Mouse (Mus musculus) E14TG2a.4 (cell line): ENCODE measurements at regions not wholly inside any gene's neighbourhood (a gene's known extent, or its start where the extent isn't known, plus 50 kb on each side); places are given as distances from the start of the nearest gene placed in this dataset.

ENCODE experiments used
- H3K27me3 ChIP-seq: 2 replicates; pipeline ENCODE4 v1.6.1; 2014; ENCODE audit warnings: low read length, control low read depth; ENCODE audit not compliant: insufficient read depth
- H3K36me3 ChIP-seq: 2 replicates; pipeline ENCODE4 v1.6.1; 2014; ENCODE audit warnings: low read length, control low read depth; ENCODE audit not compliant: insufficient read depth
- H3K4me1 ChIP-seq: replicated peaks from 2 replicates; pipeline ENCODE4 v1.6.1; 2014; ENCODE audit warnings: low read depth, low read length, control low read depth
- H3K4me3 ChIP-seq: replicated peaks from 2 replicates; pipeline ENCODE4 v1.5.1; 2014; ENCODE audit warnings: mild to moderate bottlenecking, low read length
- H3K9me3 ChIP-seq: 2 replicates; pipeline ENCODE4 v1.6.1; 2014; ENCODE audit warnings: low read length, control low read depth
- CTCF ChIP-seq: conservative IDR thresholded peaks from 2 replicates; pipeline ENCODE4 v1.5.1; 2014; ENCODE audit warnings: low read length
- NANOG ChIP-seq: IDR thresholded peaks from 2 replicates; pipeline ENCODE4 v1.6.1; 2014; ENCODE audit warnings: borderline replicate concordance, low read length, mixed read lengths
- POU5F1 ChIP-seq: IDR thresholded peaks from 2 replicates; pipeline ENCODE4 v1.6.1; 2014; ENCODE audit warnings: low read length, borderline replicate concordance

DNA sequence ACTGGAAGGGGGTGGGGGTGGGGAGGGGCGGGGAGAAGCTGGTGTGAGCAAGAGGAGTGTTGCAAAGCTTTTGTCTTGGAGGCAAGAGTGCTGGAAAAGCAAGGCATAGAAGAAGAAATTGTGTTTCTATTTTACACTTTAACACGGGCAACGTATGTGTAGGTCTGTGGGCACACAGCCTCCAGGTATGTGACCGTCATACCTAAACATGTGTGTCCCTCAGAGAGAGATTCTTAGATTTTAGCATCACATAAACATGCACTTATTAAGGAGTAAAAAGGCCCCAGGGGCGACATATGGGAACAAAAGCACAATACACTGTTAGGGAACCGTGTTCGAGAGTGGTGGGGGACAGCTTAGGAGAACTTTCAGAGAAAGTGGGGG lies 348.6 kb upstream of the Tnp1 start:
- no peaks in the 10 kb centered on the region for H3K36me3 ChIP-seq
- no peaks in the 10 kb centered on the region for H3K9me3 ChIP-seq
- H3K27me3 ChIP-seq = peaks cover 10% of the 10 kb centered on the region
- peaks cover 17% of the 10 kb centered on the region for H3K4me1 ChIP-seq
- H3K4me3 ChIP-seq = no peak overlapping the region
- TF ChIP-seq POU5F1 (no peak), CTCF (no peak), NANOG (no peak)

DNA sequence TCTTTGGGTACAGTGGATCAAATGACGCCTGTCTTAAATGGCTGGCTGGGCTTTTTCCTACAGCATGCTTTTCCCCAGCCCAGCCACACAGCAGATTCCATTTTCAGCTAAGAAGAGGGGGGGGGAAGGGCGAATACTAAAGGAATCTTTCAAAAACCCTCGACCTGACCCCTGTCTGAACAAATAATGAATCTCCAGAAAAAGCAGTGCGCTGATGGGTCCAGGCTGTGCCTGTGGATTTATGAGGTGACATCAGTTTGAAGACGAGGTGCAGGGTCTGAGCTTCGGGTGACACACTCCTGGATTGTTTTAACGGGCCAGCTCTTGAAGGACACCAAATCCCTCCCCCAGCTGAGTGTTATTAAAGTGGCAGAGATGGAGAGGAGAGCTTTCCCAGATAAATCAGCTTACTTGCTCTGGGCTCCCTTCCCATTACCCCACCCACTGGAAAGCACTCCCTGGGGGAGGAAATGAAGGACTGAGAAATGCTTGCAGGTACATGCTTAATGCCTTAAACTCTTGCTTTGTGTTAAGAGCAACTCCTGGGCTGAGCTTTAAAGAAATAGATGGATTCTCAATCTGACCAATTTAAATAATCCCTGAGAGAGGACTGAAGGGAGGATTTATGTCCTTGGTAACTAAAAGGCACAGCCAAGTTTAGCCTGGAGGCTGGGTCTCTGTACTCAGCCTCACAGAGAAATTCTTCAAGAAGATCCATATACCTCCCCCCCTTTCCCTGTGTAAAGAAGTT lies 348.0 kb upstream of the Tnp1 start:
- peaks cover 10% of the 10 kb centered on the region for H3K27me3 ChIP-seq
- TF ChIP-seq POU5F1 (no peak), NANOG (no peak)
- peaks cover 17% of the 10 kb centered on the region for H3K4me1 ChIP-seq
- H3K36me3 ChIP-seq = no peaks in the 10 kb centered on the region
- H3K4me3 ChIP-seq = no peak overlapping the region
- H3K9me3 ChIP-seq = no peaks in the 10 kb centered on the region

DNA sequence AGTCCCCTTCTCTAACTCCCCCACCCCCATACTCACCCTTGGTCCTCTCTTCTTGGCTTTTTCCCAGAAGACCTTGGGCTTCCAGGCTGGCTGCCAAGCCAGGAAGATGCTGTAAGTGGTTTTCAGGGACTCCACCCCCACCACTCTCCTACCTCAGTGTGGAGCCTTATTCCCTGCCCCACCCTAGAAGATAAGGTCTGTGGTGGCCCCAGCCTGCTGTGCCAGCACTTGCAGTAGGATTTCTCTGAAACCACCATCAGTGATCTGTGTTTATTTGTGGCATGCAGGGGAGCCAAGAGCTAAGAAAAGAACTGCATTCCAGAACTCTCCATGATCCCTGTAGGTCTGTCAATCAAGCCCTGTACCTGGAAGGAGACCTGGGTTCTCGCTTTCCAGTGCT lies 346.4 kb upstream of the Tnp1 start:
- Histone ChIP-seq H3K36me3 (no peaks in the 10 kb centered on the region), H3K4me1 (peaks cover 17% of the 10 kb centered on the region), H3K9me3 (no peaks in the 10 kb centered on the region), H3K27me3 (peaks cover 10% of the 10 kb centered on the region), H3K4me3 (no peak overlapping the region)
- TF ChIP-seq CTCF (no peak), NANOG (no peak), POU5F1 (no peak)

DNA sequence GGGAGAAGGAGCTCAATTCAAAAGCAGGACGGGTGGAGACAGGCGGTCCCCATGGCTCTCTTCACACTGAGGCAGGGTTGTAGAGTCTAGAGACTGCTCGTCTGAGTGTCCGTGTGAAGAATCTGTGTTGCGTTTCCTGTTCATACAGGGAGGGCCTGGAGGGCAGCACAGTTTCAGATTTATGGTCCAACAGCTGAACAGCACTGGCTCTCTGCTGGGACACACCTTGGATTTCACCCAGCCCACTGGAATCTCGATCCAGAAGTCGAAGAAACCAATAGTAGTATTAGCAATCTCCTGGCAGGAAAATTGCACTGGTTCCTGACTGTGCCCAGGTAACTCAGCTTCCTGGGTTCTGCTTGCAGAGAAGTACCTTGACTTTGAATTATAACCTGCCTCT lies 345.6 kb upstream of the Tnp1 start:
- TF ChIP-seq NANOG (no peak), POU5F1 (no peak), CTCF (no peak)
- no peaks in the 10 kb centered on the region for H3K36me3 ChIP-seq
- peaks cover 10% of the 10 kb centered on the region for H3K27me3 ChIP-seq
- no peak overlapping the region for H3K4me3 ChIP-seq
- peaks cover 17% of the 10 kb centered on the region for H3K4me1 ChIP-seq
- H3K9me3 ChIP-seq = no peaks in the 10 kb centered on the region

DNA sequence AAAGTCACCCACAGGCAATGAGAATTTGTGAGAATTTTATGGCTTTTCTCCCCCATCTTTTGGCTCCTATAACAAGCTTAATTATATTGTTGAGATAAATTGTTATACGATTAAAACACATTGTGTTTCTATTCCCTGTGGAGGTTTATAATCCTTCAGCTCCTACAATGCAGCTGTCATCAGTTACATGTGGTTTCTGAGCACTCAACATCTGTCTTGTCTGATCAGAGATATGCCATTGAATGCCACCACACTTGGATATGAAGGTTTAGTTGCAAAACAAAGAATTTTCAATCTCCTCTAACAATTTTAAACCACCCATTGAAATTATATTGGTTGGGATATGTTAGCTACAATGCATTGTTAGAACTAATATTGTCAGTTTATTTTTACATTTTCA lies 338.7 kb upstream of the Tnp1 start:
- H3K27me3 ChIP-seq = no peaks in the 10 kb centered on the region
- no peak overlapping the region for H3K4me3 ChIP-seq
- H3K4me1 ChIP-seq = no peaks in the 10 kb centered on the region
- no peaks in the 10 kb centered on the region for H3K9me3 ChIP-seq
- no peaks in the 10 kb centered on the region for H3K36me3 ChIP-seq
- TF ChIP-seq NANOG (no peak), CTCF (no peak), POU5F1 (no peak)

DNA sequence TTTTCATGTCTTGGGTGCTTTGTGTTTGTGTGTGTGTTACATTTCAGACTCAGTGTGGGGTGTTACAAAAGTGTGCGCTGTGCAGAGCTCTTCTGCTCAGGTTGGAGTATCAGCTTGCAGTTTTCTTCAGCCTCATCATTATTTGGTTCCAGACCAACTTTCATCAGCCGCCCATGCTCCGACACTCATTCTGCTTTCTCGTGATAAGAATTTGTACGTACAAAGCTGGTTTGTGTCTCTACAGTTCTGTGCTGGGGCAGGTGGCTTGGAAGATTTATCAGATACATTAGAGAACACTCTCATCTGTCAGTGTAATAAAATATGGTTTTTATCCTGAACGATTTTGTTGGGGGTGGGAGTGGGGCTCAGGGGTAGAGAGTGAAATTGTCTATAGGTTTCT lies 332.8 kb upstream of the Tnp1 start:
- Histone ChIP-seq H3K4me3 (no peak overlapping the region), H3K27me3 (no peaks in the 10 kb centered on the region), H3K36me3 (no peaks in the 10 kb centered on the region), H3K4me1 (no peaks in the 10 kb centered on the region), H3K9me3 (no peaks in the 10 kb centered on the region)
- no peak for TF ChIP-seq POU5F1
- TF ChIP-seq CTCF = no peak
- no peak for TF ChIP-seq NANOG

DNA sequence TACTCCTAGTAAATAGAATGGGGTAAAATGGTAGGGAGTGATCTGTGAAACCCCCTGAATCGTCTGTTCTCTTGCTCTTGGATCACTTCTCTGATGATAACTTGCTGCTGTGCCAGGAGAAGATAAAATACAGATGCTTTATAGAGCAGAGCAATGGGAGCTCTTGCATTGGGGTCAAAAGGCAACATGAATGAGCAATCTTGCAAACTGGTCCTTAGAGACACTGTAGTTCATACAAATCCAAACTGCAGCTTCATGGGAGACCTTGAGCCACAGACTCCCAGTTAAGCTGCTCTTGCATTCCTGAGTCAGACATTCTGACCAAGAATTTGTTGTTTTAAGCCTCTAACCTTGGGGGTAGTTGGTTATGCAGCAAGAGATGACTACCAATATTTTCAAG lies 328.9 kb upstream of the Tnp1 start:
- H3K9me3 ChIP-seq = no peaks in the 10 kb centered on the region
- no peaks in the 10 kb centered on the region for H3K4me1 ChIP-seq
- TF ChIP-seq NANOG (no peak), CTCF (no peak), POU5F1 (no peak)
- no peak overlapping the region for H3K4me3 ChIP-seq
- H3K36me3 ChIP-seq = no peaks in the 10 kb centered on the region
- no peaks in the 10 kb centered on the region for H3K27me3 ChIP-seq

DNA sequence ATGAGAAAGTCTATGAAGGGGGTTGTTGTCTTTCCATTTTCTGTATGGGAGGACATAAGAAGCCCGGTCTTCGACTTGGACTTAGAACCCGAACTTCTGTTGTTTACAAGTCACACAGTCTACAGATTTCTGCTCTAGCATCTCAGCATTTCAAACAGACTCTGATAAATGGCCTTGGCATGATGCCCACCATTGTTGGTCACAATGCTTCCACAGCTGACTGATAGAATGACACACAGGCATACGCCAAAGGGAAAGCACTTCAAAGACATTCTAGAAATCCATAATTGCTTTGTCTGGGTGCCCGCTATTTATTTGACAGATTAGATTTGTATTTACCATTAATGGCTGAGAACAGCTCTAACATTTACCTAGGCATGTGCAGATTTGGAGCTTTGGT lies 326.2 kb upstream of the Tnp1 start:
- no peak for TF ChIP-seq POU5F1
- no peak for TF ChIP-seq CTCF
- TF ChIP-seq NANOG = no peak

DNA sequence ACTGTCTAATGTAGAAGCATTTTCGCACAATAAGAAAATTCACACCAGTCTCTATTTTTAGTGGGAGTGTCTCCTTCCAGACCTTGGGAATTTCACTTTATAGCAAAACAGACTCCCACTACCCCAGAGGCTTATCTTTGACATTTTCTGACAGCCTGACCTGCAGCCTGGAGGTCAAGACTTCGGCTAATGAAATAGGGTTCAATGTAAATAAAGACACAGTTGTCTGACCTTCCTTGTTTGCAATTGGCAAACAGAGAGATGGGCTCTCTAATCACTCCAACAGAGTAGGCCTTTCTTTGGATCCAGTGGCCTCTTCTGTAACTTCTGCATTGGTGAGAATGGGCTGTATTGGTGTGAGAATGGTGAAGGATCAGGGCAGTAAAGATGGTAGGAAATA lies 321.7 kb upstream of the Tnp1 start:
- no peaks in the 10 kb centered on the region for H3K27me3 ChIP-seq
- H3K9me3 ChIP-seq = 0 out of 2 replicates have a peak, but pooled peaks cover 3% of the 10 kb centered on the region
- TF ChIP-seq CTCF (no peak), NANOG (no peak), POU5F1 (no peak)
- no peak overlapping the region for H3K4me3 ChIP-seq
- no peaks in the 10 kb centered on the region for H3K4me1 ChIP-seq
- no peaks in the 10 kb centered on the region for H3K36me3 ChIP-seq

More for the DNA sequence above, 326.2 kb upstream of the Tnp1 start:
- H3K36me3 ChIP-seq = no peaks in the 10 kb centered on the region
- H3K4me3 ChIP-seq = no peak overlapping the region
- H3K4me1 ChIP-seq = no peaks in the 10 kb centered on the region
- no peaks in the 10 kb centered on the region for H3K9me3 ChIP-seq
- no peaks in the 10 kb centered on the region for H3K27me3 ChIP-seq
